Mouse (Mus musculus) heart, adult 2 months (tissue): ENCODE data around the gene Havcr1.

Experiments
- CTCF ChIP-seq: fragments of 200-600 bp; IDR thresholded peaks from 2 replicates; pipeline ENCODE4 v1.8.1; 2022; ENCODE audit warnings: antibody characterized with exemption, mild to moderate bottlenecking, moderate library complexity
- EP300 ChIP-seq: fragments of 200-500 bp; IDR thresholded peaks from 2 replicates; pipeline ENCODE4 v1.6.1; 2011; ENCODE audit warnings: low read depth, low read length, control low read depth; ENCODE audit not compliant: insufficient read depth

DNA sequence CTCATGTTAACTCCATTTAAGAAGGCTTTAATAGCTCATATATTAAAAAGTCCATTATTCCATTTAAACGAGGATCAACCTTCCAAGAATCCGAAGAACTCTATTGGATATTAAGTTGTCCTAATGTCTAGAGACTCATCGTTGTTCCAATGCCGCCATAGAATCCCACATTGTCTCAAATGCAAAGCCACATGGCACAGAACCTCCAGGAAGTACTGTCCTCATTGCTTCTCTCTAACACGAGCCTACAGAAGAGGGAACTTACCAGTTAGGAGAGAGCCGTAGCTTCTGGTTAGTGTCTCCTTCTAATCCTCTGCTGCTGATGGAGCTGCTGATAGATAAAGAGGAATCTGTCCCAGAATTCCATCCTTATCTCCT, 36.6 kb upstream of the Havcr1 start:
- TF ChIP-seq CTCF (no peak), EP300 (no peak)
